Mouse (Mus musculus): Measurements from ENCODE around the gene Slco3a1. TPM values are rescaled to one million over a fixed set of nuclear protein-coding genes. Genes with fewer than 3 reads are reported as not detected.

Gene Slco3a1
- polyA plus RNA-seq, 1 experiment, result 1.2 TPM

DNA sequence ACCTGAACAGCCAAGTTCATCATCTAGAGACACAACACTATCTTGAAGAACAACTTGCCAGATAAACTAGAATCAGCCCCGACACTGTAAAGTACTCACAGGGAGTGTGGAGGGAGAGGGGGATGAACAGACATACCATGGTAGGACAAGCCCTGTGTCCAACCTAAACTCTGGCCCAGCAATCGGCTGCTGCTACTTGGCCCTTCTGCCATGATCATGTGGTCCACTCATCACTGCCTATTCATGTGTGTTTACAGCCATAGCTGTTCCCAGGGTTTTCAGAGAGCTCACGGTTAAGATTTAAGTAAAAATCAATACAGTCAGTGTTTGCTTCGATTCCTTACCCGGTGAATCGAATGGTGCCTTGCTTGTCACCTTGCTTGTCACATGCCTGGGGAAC is 7.9 kb downstream of the Slco3a1 start:
- H3K9ac ChIP-seq (ENCODE audit: low read depth, poor library complexity, severe bottlenecking), result no peak overlapping the region
- H3K4me1 ChIP-seq (ENCODE audit: control insufficient read depth, insufficient read depth, low read length), result no peaks in the 10 kb centered on the region
- H3K27ac ChIP-seq (ENCODE audit: insufficient read depth, low read length), result no peak overlapping the region
- no peaks in the 10 kb centered on the region for H3K9me3 ChIP-seq (replicated peaks; ENCODE audit: control insufficient read depth, insufficient read depth, low read length, poor library complexity, severe bottlenecking)
- no peak overlapping the region for H3K4me3 ChIP-seq (ENCODE audit: low read depth, low read length)
- H3K36me3 ChIP-seq (ENCODE audit: control insufficient read depth, insufficient read depth, low read length, poor library complexity, severe bottlenecking), result no peaks in the 10 kb centered on the region
- no peak for TF ChIP-seq CTCF (IDR thresholded peaks at IDR 0.05; ENCODE audit: low read depth, low read length)
- no peak for TF ChIP-seq POLR2A (IDR thresholded peaks at IDR 0.05; ENCODE audit: insufficient read depth, low read length)
- TF ChIP-seq EP300 (IDR thresholded peaks at IDR 0.05; ENCODE audit: insufficient read depth, low read depth, low read length), result no peak
- H3K27me3 ChIP-seq (ENCODE audit: control insufficient read depth, insufficient read depth, low read length, poor library complexity, severe bottlenecking), result no peaks in the 10 kb centered on the region

- H3K36me3 ChIP-seq (ENCODE audit: control insufficient read depth, insufficient read depth, low read length, poor library complexity, severe bottlenecking), result no peaks in the 10 kb centered on the region
These were observed 9.0 kb downstream of the Slco3a1 start for GRCm38 (mm10) chr7:74545498-74545990.

GRCm38 (mm10) chr7:74544306-74544705 is 10.3 kb downstream of the Slco3a1 start:
- H3K9me3 ChIP-seq (replicated peaks; ENCODE audit: control insufficient read depth, insufficient read depth, low read length, poor library complexity, severe bottlenecking), result no peaks in the 10 kb centered on the region
- no peak for TF ChIP-seq EP300 (IDR thresholded peaks at IDR 0.05; ENCODE audit: insufficient read depth, low read depth, low read length)
- TF ChIP-seq POLR2A (IDR thresholded peaks at IDR 0.05; ENCODE audit: insufficient read depth, low read length), result no peak
- TF ChIP-seq CTCF (IDR thresholded peaks at IDR 0.05; ENCODE audit: low read depth, low read length), result no peak
- no peak overlapping the region for H3K4me3 ChIP-seq (ENCODE audit: low read depth, low read length)
- H3K27ac ChIP-seq (ENCODE audit: insufficient read depth, low read length), result no peak overlapping the region
- H3K9ac ChIP-seq (ENCODE audit: low read depth, poor library complexity, severe bottlenecking), result no peak overlapping the region
- H3K27me3 ChIP-seq (ENCODE audit: control insufficient read depth, insufficient read depth, low read length, poor library complexity, severe bottlenecking), result no peaks in the 10 kb centered on the region
- no peaks in the 10 kb centered on the region for H3K4me1 ChIP-seq (ENCODE audit: control insufficient read depth, insufficient read depth, low read length)
- H3K36me3 ChIP-seq (ENCODE audit: control insufficient read depth, insufficient read depth, low read length, poor library complexity, severe bottlenecking), result no peaks in the 10 kb centered on the region

More at GRCm38 (mm10) chr7:74545498-74545990, 9.0 kb downstream of the Slco3a1 start:
- no peak overlapping the region for H3K9ac ChIP-seq (ENCODE audit: low read depth, poor library complexity, severe bottlenecking)
- no peaks in the 10 kb centered on the region for H3K9me3 ChIP-seq (replicated peaks; ENCODE audit: control insufficient read depth, insufficient read depth, low read length, poor library complexity, severe bottlenecking)
- H3K27ac ChIP-seq (ENCODE audit: insufficient read depth, low read length), result no peak overlapping the region
- no peaks in the 10 kb centered on the region for H3K27me3 ChIP-seq (ENCODE audit: control insufficient read depth, insufficient read depth, low read length, poor library complexity, severe bottlenecking)
- H3K4me1 ChIP-seq (ENCODE audit: control insufficient read depth, insufficient read depth, low read length), result no peaks in the 10 kb centered on the region
- no peak overlapping the region for H3K4me3 ChIP-seq (ENCODE audit: low read depth, low read length)
- no peak for TF ChIP-seq EP300 (IDR thresholded peaks at IDR 0.05; ENCODE audit: insufficient read depth, low read depth, low read length)
- TF ChIP-seq POLR2A (IDR thresholded peaks at IDR 0.05; ENCODE audit: insufficient read depth, low read length), result no peak
- TF ChIP-seq CTCF (IDR thresholded peaks at IDR 0.05; ENCODE audit: low read depth, low read length), result no peak

DNA sequence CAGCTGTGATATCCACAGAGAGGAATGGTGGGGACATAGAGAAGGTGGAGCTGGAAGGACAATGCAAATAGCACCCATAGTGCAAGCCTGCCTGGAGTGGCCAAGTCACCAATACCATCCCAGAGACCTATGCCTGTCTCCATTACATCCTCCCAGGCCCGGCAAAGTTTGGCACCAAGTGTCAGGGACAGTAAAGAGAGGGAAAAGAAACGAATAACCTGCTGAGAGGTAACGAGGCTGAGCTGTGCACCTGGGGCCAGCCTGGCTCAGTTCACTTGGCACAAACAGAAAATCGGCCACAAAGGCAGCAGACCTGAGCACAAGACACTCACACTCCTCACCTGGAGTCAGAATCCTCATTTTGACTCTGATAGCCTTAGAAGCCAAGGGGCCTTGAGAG is 12.6 kb downstream of the Slco3a1 start:
- Histone ChIP-seq H3K4me3 (ENCODE audit: low read depth, low read length) (no peak overlapping the region), H3K27me3 (ENCODE audit: control insufficient read depth, insufficient read depth, low read length, poor library complexity, severe bottlenecking) (no peaks in the 10 kb centered on the region), H3K36me3 (ENCODE audit: control insufficient read depth, insufficient read depth, low read length, poor library complexity, severe bottlenecking) (no peaks in the 10 kb centered on the region), H3K27ac (ENCODE audit: insufficient read depth, low read length) (no peak overlapping the region), H3K4me1 (ENCODE audit: control insufficient read depth, insufficient read depth, low read length) (no peaks in the 10 kb centered on the region), H3K9ac (ENCODE audit: low read depth, poor library complexity, severe bottlenecking) (no peak overlapping the region), H3K9me3 (replicated peaks; ENCODE audit: control insufficient read depth, insufficient read depth, low read length, poor library complexity, severe bottlenecking) (no peaks in the 10 kb centered on the region)
- TF ChIP-seq POLR2A (IDR thresholded peaks at IDR 0.05; ENCODE audit: insufficient read depth, low read length), result no peak
- TF ChIP-seq EP300 (IDR thresholded peaks at IDR 0.05; ENCODE audit: insufficient read depth, low read depth, low read length), result no peak
- TF ChIP-seq CTCF (IDR thresholded peaks at IDR 0.05; ENCODE audit: low read depth, low read length), result no peak

- Histone ChIP-seq H3K27me3 (ENCODE audit: control insufficient read depth, insufficient read depth, low read length, poor library complexity, severe bottlenecking) (no peaks in the 10 kb centered on the region), H3K4me1 (ENCODE audit: control insufficient read depth, insufficient read depth, low read length) (no peaks in the 10 kb centered on the region), H3K27ac (ENCODE audit: insufficient read depth, low read length) (no peak overlapping the region), H3K9ac (ENCODE audit: low read depth, poor library complexity, severe bottlenecking) (no peak overlapping the region), H3K4me3 (ENCODE audit: low read depth, low read length) (no peak overlapping the region), H3K36me3 (ENCODE audit: control insufficient read depth, insufficient read depth, low read length, poor library complexity, severe bottlenecking) (no peaks in the 10 kb centered on the region), H3K9me3 (replicated peaks; ENCODE audit: control insufficient read depth, insufficient read depth, low read length, poor library complexity, severe bottlenecking) (no peaks in the 10 kb centered on the region)
- TF ChIP-seq EP300 (IDR thresholded peaks at IDR 0.05; ENCODE audit: insufficient read depth, low read depth, low read length), result no peak
These were observed 13.5 kb downstream of the Slco3a1 start for GRCm38 (mm10) chr7:74540933-74541725.

DNA sequence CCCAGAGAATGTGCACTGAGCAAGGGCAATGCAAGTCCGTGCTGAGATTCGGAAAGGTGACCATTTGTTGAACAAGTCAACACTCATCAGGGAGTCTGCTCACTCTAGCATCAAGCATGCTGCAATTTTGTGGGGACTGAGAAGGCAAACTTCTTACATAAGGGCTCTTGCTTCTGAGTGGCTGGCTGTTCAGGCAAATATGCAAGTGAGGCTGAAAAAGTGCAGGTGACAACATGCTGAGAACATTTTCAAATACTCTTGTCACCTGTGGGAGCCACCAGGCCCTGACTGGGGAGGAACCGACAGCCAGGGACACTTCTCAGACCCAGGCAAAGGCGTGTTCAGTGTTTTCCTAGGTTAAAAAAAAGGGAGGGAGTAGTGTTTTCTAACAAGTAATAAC is 18.4 kb downstream of the Slco3a1 start:
- no peak overlapping the region for H3K9ac ChIP-seq (ENCODE audit: low read depth, poor library complexity, severe bottlenecking)
- TF ChIP-seq POLR2A (IDR thresholded peaks at IDR 0.05; ENCODE audit: insufficient read depth, low read length) (no peak), CTCF (IDR thresholded peaks at IDR 0.05; ENCODE audit: low read depth, low read length) (no peak), EP300 (IDR thresholded peaks at IDR 0.05; ENCODE audit: insufficient read depth, low read depth, low read length) (no peak)
- no peaks in the 10 kb centered on the region for H3K4me1 ChIP-seq (ENCODE audit: control insufficient read depth, insufficient read depth, low read length)

More for the DNA sequence above, 18.4 kb downstream of the Slco3a1 start:
- no peak overlapping the region for H3K27ac ChIP-seq (ENCODE audit: insufficient read depth, low read length)
- no peak overlapping the region for H3K4me3 ChIP-seq (ENCODE audit: low read depth, low read length)
- H3K36me3 ChIP-seq (ENCODE audit: control insufficient read depth, insufficient read depth, low read length, poor library complexity, severe bottlenecking), result no peaks in the 10 kb centered on the region
- H3K27me3 ChIP-seq (ENCODE audit: control insufficient read depth, insufficient read depth, low read length, poor library complexity, severe bottlenecking), result no peaks in the 10 kb centered on the region
- no peaks in the 10 kb centered on the region for H3K9me3 ChIP-seq (replicated peaks; ENCODE audit: control insufficient read depth, insufficient read depth, low read length, poor library complexity, severe bottlenecking)

Measured in ES-Bruce4 (cell line).